Mouse (Mus musculus) 416B (cell line): ENCODE results near the gene Cant1.
"Not testable (repeated sequence)": the region's sequence is repeated elsewhere in the genome, so short reads cannot be mapped to it uniquely, and the experiment has no call there.

Experiments used
- DNase-seq: peaks from one replicate; pipeline ENCODE4 v3.0.0; 2011; ENCODE audit warnings: low read depth

The Cant1 gene

GRCm38 (mm10) chr11:118408051-118408740 is 10.7 kb downstream of the Cant1 start:
- no peak for DNase-seq

- DNase-seq: no peak
Observed at GRCm38 (mm10) chr11:118407318-118407910, 11.5 kb downstream of the Cant1 start.

GRCm38 (mm10) chr11:118406521-118406920 is 12.4 kb downstream of the Cant1 start:
- DNase-seq: no peak

GRCm38 (mm10) chr11:118405311-118405710 is 13.6 kb downstream of the Cant1 start:
- DNase-seq: no peak

- DNase-seq: no peak
Observed at GRCm38 (mm10) chr11:118403951-118404899, 14.7 kb downstream of the Cant1 start.

GRCm38 (mm10) chr11:118403183-118403582 is 15.7 kb downstream of the Cant1 start:
- no peak for DNase-seq

- DNase-seq: peak; percentile 62
Observed at GRCm38 (mm10) chr11:118401760-118402280, 17.1 kb downstream of the Cant1 start, which contains the start of gene Lgals3bp. Gene Lgals3bp, minus strand, starts transcription at chr11:118402092.

GRCm38 (mm10) chr11:118401195-118401594 is 17.7 kb downstream of the Cant1 start:
- DNase-seq: no peak

- DNase-seq: no peak
Observed at GRCm38 (mm10) chr11:118400566-118400936, 18.3 kb downstream of the Cant1 start.

- DNase-seq: no peak
Observed at GRCm38 (mm10) chr11:118399891-118400565, 18.9 kb downstream of the Cant1 start.

GRCm38 (mm10) chr11:118397806-118398530 is 20.9 kb downstream of the Cant1 start:
- peak; percentile 36 for DNase-seq

- DNase-seq: no peak
Observed at GRCm38 (mm10) chr11:118394538-118394937, 24.3 kb downstream of the Cant1 start.

- DNase-seq: no peak
Observed at GRCm38 (mm10) chr11:118393991-118394390, 24.9 kb downstream of the Cant1 start.

- DNase-seq: not testable (repeated sequence)
Observed at GRCm38 (mm10) chr11:118387816-118388215, 31.1 kb downstream of the Cant1 start.

- DNase-seq: peak; percentile 82
Observed at GRCm38 (mm10) chr11:118379251-118380009, 39.5 kb downstream of the Cant1 start.

GRCm38 (mm10) chr11:118378656-118379055 is 40.2 kb downstream of the Cant1 start:
- DNase-seq: no peak

- DNase-seq: not testable (repeated sequence)
Observed at GRCm38 (mm10) chr11:118376323-118376722, 42.6 kb downstream of the Cant1 start.

- DNase-seq: no peak
Observed at GRCm38 (mm10) chr11:118375881-118376280, 43.0 kb downstream of the Cant1 start.

- no peak for DNase-seq
Observed at GRCm38 (mm10) chr11:118375461-118375860, 43.4 kb downstream of the Cant1 start.

- DNase-seq: no peak
Observed at GRCm38 (mm10) chr11:118375006-118375405, 43.9 kb downstream of the Cant1 start.
